Mouse (Mus musculus) heart, adult 11 months (tissue): ENCODE measurements at regions not wholly inside any gene's neighbourhood (a gene's known extent, or its start where the extent isn't known, plus 50 kb on each side); places are given as distances from the start of the nearest gene placed in this dataset.

Experiments used
- DNase-seq: peaks from one replicate; pipeline ENCODE4 v3.0.0; 2022

DNA sequence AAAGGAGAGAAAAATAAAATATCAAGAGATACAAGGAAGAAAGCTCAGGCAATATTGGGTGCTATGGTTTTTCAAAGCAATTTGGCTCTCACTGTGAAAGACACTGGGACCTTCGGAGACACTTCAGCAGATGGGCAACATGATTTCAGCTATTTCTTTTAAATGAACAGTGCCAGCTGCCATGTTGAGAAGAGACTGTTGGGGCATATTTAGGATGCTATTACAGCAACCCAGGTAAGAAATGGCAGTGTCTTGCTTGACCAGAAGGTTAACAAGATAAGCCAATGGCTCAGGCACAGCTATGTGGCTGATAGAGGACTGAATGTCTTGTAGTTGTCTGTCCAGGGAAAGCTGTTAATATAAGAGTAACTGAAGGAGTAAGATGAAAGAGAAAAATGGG is 348.6 kb downstream of the Ankrd7 start:
- DNase-seq, result no peak

DNA sequence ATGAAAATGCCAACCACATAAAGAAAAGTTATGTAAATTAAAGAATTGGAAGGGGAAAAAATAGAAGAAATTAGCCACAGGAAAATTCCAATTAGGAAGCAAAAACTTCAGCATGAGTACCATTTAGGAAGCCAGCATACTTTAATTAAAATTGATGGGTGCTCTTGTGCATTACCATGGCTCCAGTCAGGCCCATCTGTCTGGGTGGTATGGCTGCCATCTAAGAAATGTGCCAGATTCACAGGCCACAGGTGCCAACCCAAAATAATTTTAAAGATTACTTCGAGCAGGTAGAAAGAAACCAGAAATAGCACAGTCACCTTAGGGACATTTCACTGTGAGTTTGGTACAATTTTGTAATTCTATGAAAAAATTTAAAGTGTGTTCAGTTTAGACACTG is 349.0 kb downstream of the Ankrd7 start:
- no peak for DNase-seq

DNA sequence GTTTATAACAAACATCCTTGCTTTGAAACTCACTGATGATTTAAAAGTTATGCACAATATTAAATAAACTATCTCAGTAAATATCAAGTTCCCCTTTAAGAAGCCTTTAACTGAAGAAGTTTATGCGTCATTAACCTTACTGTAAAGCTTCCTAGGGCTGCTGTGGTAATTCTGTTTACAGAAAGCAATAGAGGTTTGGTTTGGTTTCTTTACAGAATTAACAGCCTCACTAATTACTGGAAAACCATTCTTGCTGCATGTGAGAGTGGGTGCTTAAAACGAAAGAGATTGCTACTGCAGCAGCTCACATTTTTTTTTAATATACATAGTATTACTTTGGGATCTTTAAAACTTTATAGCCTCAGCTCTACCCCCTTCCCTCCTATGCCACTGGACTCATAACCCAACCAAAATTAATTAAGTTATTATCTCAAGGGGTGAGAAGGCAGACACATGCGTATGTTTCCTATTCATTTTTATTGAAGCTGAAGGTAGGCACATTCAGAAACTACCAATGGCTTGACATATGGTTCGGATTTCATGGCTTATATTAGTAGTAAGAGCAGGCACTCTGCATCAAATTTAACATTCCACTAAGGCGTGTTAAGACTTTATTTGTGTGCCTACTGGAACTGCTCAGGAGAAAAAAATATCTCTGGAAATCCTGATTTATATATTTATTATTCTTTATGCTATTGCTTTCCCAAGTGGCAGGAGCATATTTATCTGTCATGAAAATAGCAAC is 398.1 kb downstream of the Ankrd7 start:
- no peak for DNase-seq

DNA sequence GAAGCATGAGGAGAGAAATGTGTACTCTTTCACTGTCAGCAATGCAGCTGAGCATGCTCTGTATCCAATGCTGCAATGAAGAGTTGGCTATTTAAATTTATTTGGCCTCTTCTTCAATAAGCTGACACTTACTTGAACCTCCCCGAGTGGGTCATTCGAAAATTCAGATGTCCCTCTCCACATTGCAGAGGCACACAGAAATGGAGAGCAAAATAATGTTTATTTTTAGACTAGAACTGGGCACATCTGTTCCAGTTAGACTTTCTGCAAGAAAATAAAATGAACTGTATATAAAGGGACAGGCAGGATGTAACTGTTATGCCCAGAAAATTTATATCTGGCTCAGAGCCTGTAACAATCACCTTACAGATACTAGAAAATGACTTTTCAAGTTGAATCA is 407.1 kb downstream of the Ankrd7 start:
- no peak for DNase-seq

DNA sequence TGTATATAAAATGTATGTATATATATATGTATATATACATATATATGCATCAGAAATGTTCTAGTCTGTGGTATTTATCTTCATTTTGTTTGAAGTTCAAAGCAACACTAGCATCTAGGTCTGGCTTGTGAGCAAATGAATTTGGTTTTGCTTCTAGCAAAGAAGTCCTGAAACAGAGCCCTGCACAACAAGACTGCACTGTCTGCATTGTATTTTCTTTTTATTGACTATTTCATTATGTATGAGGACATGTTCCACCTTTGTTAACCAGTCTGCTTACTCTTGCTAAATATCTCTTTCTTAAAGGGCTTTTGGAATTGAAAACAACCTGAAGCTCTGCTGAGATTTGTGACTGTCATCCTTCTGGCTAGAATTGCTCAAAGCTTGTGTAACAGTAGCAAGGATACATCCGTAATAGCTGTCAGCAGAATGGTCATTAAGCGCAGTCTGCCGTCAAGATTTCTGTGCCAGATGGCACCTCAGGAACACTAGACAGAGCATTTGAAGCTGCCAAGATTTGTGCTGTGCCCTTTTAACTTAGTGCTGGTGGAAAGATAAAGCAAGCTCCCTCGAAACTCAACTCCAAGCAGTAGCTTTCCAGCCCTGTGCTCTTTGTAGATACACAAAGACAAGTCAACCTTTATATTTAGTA is 416.7 kb downstream of the Ankrd7 start:
- no peak for DNase-seq

DNA sequence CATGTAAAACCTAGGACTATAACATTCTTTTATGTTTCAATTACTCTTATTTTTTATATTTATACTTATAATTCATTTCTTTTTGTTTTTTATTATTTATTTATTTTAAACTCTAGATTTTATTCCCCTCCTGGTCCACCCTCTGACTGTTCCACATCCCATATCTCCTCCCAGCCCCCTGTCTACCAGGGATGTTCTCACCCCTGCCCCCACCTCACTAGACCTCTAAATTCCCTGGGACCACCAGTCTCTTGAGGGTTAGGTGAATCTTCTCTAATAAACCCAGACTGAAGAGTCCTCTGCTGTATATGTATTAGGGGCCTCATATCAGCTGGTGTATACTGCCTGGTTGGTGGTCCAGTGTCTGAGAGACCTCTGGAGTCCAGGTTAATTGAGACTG is 466.5 kb downstream of the Ankrd7 start:
- DNase-seq, result no peak

DNA sequence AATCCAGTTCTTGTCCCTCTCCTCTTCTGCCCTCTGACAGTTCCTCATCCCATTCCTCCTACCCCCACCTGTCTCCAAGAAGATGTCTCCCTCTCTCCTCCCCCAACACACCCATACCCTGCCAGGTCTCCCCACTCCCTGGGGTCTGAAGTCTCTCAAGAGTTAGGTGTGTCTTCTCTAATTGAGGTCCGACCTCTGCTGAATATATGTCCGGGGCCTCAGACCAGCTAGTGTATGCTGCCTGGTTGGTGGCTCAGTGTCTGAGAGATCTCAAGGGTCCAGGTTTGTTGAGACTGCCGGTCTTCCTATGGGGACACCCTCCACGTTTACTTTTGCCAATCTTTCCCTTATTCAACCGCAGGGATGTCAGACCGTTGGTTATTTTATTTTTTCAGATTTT is 469.5 kb downstream of the Ankrd7 start:
- DNase-seq, result peak; percentile 83

DNA sequence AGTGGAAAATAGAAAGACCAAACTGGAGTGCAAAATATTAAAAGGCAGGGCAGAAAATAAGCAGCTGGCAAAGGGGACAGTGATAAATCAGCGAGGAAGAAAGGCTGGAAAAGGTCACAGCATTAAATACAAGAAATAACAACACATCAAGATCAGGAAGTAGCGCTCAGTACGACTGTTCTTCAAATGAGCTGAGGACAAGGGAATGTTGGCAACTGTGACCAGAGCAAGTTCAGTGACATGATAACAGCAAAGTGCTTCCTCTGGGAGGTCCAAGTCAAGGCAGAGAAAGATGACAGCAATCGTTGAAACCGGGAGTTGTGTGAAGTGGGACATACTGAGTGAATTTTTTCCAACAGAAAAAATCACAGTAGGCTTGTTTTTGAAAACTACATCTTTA is 472.4 kb downstream of the Ankrd7 start:
- no peak for DNase-seq
